Mouse (Mus musculus): ENCODE results near the gene Tekt2. TPM values are rescaled to one million over a fixed set of nuclear protein-coding genes. Genes with fewer than 3 reads are reported as not detected.

Tekt2 gene
- polyA plus RNA-seq, 1 experiment from 2014 or later, result 1.5 TPM

DNA sequence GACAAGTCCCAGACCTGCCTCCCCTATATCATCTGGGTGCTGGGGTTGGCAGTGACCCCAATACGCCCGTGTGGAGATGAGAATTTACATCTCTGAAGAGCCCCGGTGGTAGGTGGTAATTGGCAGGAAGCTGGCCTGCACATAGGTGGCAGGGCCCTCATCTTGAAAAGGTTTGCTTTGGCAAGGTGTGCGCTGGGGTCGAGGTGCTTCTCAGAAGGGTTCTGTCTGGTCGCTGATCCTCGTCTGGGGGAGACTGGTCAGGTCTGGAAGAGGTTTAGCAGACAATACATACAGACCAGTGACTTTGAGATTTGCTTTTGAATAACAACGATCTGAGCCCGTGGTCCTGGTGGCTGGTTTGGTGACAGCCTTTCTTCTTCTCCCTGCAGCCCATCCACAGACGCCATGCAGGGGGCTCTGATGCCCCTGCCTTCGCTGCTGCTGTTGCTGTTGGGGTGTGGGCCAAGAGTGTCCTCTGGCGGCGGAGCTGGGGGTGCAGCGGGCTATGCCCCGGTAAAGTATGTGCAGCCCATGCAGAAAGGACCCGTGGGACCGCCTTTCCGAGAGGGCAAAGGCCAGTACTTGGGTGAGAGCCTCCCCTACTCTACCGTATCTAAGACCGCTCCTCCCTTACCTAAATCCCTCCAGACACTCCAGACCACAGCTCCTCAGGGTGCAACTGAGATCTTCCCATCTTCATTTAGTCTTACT is 16.1 kb downstream of the Tekt2 start:
- H3K36me3 ChIP-seq, result no peaks in the 10 kb centered on the region
- H3K4me2 ChIP-seq, result peak overlapping the region; percentile 58
- peaks cover 24% of the 10 kb centered on the region for H3K4me1 ChIP-seq (replicated peaks)
- 14% methylated on average over 20 of the region's 20 CpGs for WGBS
- ATAC-seq (ENCODE audit: insufficient number of reproducible peaks, low FRiP score), result peak; percentile 48
- H3K4me3 ChIP-seq, result peak overlapping the region; percentile 13; the same call in 1 of the 2 replicates
- no peak overlapping the region for H3K27ac ChIP-seq (ENCODE audit: poor library complexity, severe bottlenecking)
- peaks cover 15% of the 10 kb centered on the region; the same call in 1 of the 2 replicates for H3K27me3 ChIP-seq (replicated peaks)
- 0 out of 2 replicates have a peak overlapping the region, but pooled peaks have one; percentile 20 for H3K9ac ChIP-seq
- H3K9me3 ChIP-seq (replicated peaks), result peaks cover 4% of the 10 kb centered on the region

DNA sequence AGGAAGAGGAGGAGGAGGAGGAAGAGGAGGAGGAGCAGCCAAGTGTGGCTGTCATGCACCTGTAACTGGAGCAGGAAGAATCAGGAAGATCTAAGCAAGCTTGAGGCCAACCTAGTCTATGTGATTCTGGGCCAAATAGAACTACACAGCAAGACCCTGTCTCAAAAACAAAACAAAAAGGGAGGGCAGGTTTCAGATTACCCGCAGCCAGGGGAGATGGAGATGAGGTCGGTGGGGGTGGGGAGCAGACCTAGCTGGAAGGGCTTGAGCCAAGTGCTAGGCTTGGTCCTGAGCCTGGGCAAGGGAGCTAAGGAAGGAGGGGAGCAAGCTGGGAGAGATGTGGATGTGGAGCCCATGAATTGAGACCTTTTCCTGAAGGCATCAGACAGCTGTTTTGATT is 18.7 kb downstream of the Tekt2 start:
- Histone ChIP-seq H3K9ac (no peak overlapping the region), H3K27ac (ENCODE audit: poor library complexity, severe bottlenecking) (no peak overlapping the region), H3K4me1 (replicated peaks) (peaks cover 12% of the 10 kb centered on the region), H3K4me3 (no peak overlapping the region), H3K27me3 (replicated peaks) (peaks cover 37% of the 10 kb centered on the region), H3K4me2 (no peak overlapping the region), H3K9me3 (replicated peaks) (peaks cover 4% of the 10 kb centered on the region), H3K36me3 (no peaks in the 10 kb centered on the region)
- WGBS, result 10% methylated on average over 2 of the region's 2 CpGs
- no peak for ATAC-seq (ENCODE audit: insufficient number of reproducible peaks, low FRiP score)

DNA sequence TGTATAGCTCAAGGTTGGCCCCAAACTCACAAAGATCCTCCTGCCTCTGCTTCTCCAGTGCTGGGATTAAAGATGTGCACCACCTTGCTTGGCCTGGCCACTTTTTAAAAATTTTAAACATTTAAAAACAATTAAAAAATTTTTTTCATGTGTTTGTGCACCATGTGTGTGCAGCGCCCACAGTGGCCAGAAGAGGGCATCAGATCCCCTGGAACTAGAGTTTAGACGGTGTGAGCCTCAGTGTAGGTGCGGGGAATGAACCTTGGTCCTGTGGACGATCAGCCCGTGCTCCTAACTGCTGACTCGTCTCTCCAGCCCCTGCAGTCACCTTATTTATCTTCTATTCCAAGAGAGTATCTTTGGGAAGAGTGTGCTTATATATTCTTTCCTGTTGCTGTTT is 19.4 kb downstream of the Tekt2 start:
- H3K27ac ChIP-seq (ENCODE audit: poor library complexity, severe bottlenecking), result no peak overlapping the region
- no peak overlapping the region for H3K4me3 ChIP-seq
- no peak overlapping the region for H3K4me2 ChIP-seq
- 86% methylated on average over 6 of the region's 6 CpGs for WGBS
- H3K9me3 ChIP-seq (replicated peaks), result peaks cover 4% of the 10 kb centered on the region
- no peak for ATAC-seq (ENCODE audit: insufficient number of reproducible peaks, low FRiP score)
- H3K9ac ChIP-seq, result no peak overlapping the region
- no peaks in the 10 kb centered on the region for H3K36me3 ChIP-seq
- peaks cover 45% of the 10 kb centered on the region for H3K27me3 ChIP-seq (replicated peaks)
- peaks cover 20% of the 10 kb centered on the region for H3K4me1 ChIP-seq (replicated peaks)

DNA sequence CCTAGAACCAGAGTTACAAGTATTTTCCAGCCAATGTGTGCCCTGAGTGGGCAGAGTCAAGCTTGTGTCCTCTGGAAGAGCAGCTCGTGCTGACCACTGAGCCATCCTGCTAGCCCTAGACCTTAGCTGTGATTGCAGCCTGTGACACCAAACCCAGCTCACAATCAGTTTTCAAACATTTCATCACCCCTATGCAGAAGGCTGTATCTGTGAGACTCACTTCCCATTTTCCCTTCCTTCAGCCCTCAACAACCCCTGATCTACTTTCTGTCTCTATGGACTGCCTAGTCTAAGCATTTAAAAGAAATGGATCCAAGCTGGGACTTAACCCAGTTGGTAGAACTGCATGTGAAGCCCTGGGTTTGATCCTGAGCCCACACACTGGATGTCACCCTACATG is 20.1 kb downstream of the Tekt2 start:
- Histone ChIP-seq H3K4me2 (no peak overlapping the region), H3K36me3 (no peaks in the 10 kb centered on the region), H3K27ac (ENCODE audit: poor library complexity, severe bottlenecking) (no peak overlapping the region), H3K4me3 (no peak overlapping the region), H3K9ac (no peak overlapping the region), H3K4me1 (replicated peaks) (peaks cover 26% of the 10 kb centered on the region), H3K9me3 (replicated peaks) (peaks cover 4% of the 10 kb centered on the region), H3K27me3 (replicated peaks) (peaks cover 51% of the 10 kb centered on the region)
- WGBS, result 90% methylated on average over 1 of the region's 1 CpGs
- ATAC-seq (ENCODE audit: insufficient number of reproducible peaks, low FRiP score), result no peak

DNA sequence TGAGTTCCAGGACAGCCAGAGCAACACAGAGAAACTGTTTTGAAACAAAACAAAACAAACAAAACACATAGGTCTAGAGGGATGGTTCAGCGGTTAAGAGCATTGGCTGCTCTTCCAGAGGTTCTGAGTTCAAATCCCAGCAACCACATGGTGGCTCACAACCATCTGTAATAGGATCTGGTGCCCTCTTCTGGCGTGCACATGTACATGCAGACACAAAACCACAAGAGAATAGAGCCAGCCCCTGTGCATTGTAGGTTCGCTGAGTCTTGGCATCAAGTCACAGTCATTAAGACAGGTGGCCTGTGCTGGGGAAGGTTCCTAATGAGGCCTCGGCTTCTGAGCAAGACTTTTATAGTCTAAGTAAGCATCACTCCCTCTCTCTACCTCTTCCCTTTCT is 21.6 kb downstream of the Tekt2 start:
- 62% methylated on average over 4 of the region's 4 CpGs for WGBS
- peaks cover 4% of the 10 kb centered on the region for H3K9me3 ChIP-seq (replicated peaks)
- no peaks in the 10 kb centered on the region for H3K36me3 ChIP-seq
- H3K4me2 ChIP-seq, result no peak overlapping the region
- peaks cover 17% of the 10 kb centered on the region for H3K4me1 ChIP-seq (replicated peaks)
- peaks cover 56% of the 10 kb centered on the region for H3K27me3 ChIP-seq (replicated peaks)
- H3K4me3 ChIP-seq, result no peak overlapping the region
- no peak for ATAC-seq (ENCODE audit: insufficient number of reproducible peaks, low FRiP score)
- H3K27ac ChIP-seq (ENCODE audit: poor library complexity, severe bottlenecking), result no peak overlapping the region
- H3K9ac ChIP-seq, result no peak overlapping the region

DNA sequence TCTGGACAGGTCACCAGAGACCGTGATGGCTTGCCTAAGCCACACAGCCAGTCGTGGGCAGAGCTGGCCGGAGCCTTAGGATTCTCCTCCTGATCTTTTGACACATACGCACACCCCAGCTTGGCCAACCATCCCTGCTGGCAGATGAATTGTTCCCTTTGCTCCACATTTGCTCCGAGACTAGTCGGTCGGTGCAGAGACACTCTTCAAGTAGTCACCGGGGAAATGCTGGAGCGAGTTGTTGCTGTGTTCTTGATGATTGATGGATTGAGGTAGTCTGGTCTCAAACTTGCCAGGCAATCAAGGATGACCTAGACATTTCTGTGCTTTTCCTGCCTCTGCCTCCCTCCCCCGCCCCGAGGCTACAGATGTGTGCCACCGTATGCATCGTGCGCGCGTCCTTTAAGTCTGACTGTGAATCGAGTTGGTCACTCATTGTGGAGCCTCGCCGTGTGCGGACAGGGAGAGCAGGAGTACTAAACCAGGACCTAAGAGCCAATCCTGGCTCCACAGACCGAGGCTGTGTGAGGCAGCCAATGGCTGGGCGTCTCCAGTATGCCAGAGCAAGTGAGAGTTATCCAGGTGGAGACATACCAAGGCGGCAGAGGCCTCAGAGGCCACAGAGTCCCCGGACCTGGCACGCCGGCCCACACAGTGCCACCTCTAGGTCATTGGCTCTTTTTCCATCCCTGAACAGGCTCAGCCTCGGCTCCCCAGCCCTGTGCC is 23.7 kb downstream of the Tekt2 start:
- peaks cover 70% of the 10 kb centered on the region for H3K27me3 ChIP-seq (replicated peaks)
- H3K4me2 ChIP-seq, result peak overlapping the region; percentile 66
- H3K27ac ChIP-seq (ENCODE audit: poor library complexity, severe bottlenecking), result no peak overlapping the region
- peak overlapping the region; percentile 6; the same call in 1 of the 2 replicates for H3K9ac ChIP-seq
- H3K36me3 ChIP-seq, result no peaks in the 10 kb centered on the region
- WGBS, result 4% methylated on average over 27 of the region's 27 CpGs
- no peak for ATAC-seq (ENCODE audit: insufficient number of reproducible peaks, low FRiP score)
- H3K4me1 ChIP-seq (replicated peaks), result peaks cover 25% of the 10 kb centered on the region
- peak overlapping the region; percentile 37 for H3K4me3 ChIP-seq
- peaks cover 4% of the 10 kb centered on the region for H3K9me3 ChIP-seq (replicated peaks)

DNA sequence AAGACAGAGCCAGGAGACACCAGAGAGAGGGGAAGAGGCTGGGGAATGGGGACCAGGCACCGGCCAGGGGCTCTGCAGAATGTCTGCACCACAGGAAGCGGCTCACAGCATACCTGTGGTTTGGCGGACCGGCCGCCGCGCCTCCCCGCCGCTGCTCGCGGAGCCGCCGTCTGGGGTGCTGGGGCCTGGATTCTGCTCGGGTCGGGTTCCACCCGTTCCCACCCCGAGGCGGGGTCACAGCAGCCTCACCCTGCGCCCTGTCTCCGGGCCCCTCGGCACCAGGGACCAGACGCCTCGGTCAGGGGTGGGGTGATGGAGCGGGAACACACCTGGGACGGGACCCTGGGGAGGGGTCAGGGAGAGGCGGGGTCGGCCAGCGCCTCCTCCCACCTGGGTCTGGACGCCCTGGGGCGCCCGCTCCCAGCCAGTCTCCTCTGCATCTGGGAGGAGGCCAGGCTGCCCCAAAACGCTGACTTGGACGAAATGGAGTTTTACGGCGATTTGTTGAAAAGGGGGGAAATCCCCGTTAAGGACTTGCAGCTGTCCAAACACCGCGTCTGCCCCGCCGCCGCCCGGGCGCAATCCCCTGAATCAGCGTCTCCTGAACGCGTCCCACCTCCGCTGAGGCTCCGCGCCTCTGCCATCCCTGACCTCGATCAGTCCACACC is 24.4 kb downstream of the Tekt2 start:
- Histone ChIP-seq H3K36me3 (no peaks in the 10 kb centered on the region), H3K27ac (ENCODE audit: poor library complexity, severe bottlenecking) (no peak overlapping the region), H3K27me3 (replicated peaks) (peaks cover 73% of the 10 kb centered on the region), H3K9ac (peak overlapping the region; percentile 27; the same call in 1 of the 2 replicates), H3K4me1 (replicated peaks) (peaks cover 31% of the 10 kb centered on the region), H3K4me3 (peak overlapping the region; percentile 37), H3K4me2 (peak overlapping the region; percentile 66), H3K9me3 (replicated peaks) (peaks cover 3% of the 10 kb centered on the region)
- no peak for ATAC-seq (ENCODE audit: insufficient number of reproducible peaks, low FRiP score)
- WGBS, result under 1% methylated on average over 46 of the region's 50 CpGs

DNA sequence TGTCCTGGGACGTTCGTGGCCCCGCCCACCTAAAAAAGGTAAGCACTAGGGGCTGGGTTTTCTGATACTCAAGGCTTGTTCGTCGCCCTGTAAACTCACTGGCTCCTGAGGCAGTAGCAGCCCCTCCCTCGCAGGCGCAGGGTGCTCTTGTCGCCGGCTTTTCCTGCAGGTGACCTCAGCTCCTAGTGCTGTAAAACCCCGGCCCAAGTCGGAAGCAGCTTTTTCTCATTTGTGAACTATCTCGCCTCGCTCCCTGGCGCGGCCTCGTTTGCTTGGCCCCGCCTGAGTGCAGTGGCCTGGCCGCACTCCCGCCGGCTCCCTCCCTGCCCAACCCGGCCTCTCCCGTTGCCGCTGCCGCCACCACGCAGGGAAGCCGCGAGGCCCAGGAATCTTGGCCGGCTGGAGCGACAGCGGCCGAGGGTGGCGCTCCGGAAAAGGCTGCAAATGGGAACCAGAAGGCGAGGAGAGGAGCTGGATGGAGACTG is 28.8 kb downstream of the Tekt2 start:
- Histone ChIP-seq H3K9ac (peak overlapping the region; percentile 63), H3K27me3 (replicated peaks) (peaks cover 62% of the 10 kb centered on the region), H3K4me1 (replicated peaks) (peaks cover 27% of the 10 kb centered on the region), H3K9me3 (replicated peaks) (no peaks in the 10 kb centered on the region), H3K4me2 (peak overlapping the region; percentile 70), H3K27ac (ENCODE audit: poor library complexity, severe bottlenecking) (no peak overlapping the region), H3K36me3 (no peaks in the 10 kb centered on the region), H3K4me3 (peak overlapping the region; percentile 28)
- under 1% methylated on average over 34 of the region's 34 CpGs for WGBS
- ATAC-seq (ENCODE audit: insufficient number of reproducible peaks, low FRiP score), result no peak

DNA sequence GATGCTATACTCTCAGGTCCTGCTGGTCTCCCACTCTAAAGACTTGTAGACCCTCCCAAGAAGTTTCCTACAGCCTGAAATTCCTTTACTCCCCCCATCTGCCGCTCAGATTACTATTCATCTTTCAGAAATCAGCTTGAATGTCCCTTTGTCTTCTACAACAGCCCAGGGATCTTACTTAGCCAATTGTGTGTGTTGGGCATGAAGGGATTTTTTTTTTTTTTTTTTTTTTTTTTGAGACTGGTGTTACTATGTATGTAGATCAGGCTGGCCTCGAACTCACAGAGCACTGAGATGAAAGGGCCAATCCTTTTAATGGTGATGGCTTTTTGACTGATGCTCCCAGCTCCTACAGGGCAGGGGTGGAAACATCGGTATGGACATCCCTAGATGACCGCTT is 29.6 kb downstream of the Tekt2 start:
- no peaks in the 10 kb centered on the region for H3K36me3 ChIP-seq
- H3K27ac ChIP-seq (ENCODE audit: poor library complexity, severe bottlenecking), result no peak overlapping the region
- H3K4me1 ChIP-seq (replicated peaks), result peaks cover 24% of the 10 kb centered on the region
- peaks cover 62% of the 10 kb centered on the region for H3K27me3 ChIP-seq (replicated peaks)
- H3K4me2 ChIP-seq, result no peak overlapping the region; the same call in 1 of the 2 replicates
- no peak for ATAC-seq (ENCODE audit: insufficient number of reproducible peaks, low FRiP score)
- H3K9me3 ChIP-seq (replicated peaks), result no peaks in the 10 kb centered on the region
- no peak overlapping the region for H3K4me3 ChIP-seq
- H3K9ac ChIP-seq, result no peak overlapping the region
- 37% methylated on average over 4 of the region's 4 CpGs for WGBS

DNA sequence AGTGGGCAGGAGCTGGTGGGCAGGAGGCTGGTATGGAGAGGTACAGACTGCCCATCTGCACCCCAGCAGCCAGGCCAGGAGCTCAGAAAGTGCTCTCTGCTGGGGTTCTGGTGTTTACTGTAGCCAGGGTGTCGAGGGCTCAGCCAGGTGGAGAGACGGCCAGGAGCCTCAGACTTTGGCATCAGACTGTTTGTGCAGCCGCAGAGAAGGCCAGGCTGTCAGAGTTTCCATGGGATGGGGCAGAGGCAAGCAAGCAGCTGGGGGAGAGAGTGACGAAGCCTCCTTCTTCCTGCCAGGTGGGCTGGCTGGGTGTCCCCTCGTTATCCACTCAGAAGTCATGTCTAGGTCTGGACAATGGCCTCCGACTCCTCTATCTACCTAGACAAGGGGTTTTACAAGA is 30.3 kb downstream of the Tekt2 start:
- Histone ChIP-seq H3K4me2 (no peak overlapping the region), H3K36me3 (no peaks in the 10 kb centered on the region), H3K27me3 (replicated peaks) (peaks cover 62% of the 10 kb centered on the region), H3K27ac (ENCODE audit: poor library complexity, severe bottlenecking) (no peak overlapping the region), H3K9ac (no peak overlapping the region), H3K4me3 (no peak overlapping the region), H3K4me1 (replicated peaks) (peaks cover 19% of the 10 kb centered on the region), H3K9me3 (replicated peaks) (no peaks in the 10 kb centered on the region)
- 62% methylated on average over 6 of the region's 6 CpGs for WGBS
- ATAC-seq (ENCODE audit: insufficient number of reproducible peaks, low FRiP score), result no peak

DNA sequence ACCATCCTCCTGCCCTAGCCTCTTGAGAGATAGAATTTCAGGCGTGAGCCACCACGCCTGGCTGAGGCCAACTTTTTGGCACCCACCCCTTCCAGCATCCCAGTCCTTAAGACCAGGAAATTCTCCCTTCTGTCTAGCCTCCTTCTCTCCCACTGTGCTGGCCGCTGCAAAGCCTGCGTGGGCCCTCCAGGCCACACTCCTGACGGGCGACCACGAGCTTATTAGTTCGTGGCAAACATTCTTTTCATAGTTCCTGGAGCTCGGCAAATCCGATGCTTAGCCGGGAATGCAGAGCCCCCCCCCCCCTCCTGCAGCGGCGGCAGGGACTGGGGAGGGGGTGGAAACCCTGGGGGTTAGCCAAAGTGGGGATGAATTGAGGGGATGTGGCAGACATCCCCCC is 34.3 kb downstream of the Tekt2 start:
- Histone ChIP-seq H3K4me1 (replicated peaks) (peaks cover 24% of the 10 kb centered on the region), H3K4me3 (no peak overlapping the region), H3K9ac (0 out of 2 replicates have a peak overlapping the region, but pooled peaks have one; percentile 13), H3K36me3 (no peaks in the 10 kb centered on the region), H3K27me3 (replicated peaks) (peaks cover 69% of the 10 kb centered on the region), H3K27ac (ENCODE audit: poor library complexity, severe bottlenecking) (no peak overlapping the region), H3K9me3 (replicated peaks) (no peaks in the 10 kb centered on the region), H3K4me2 (no peak overlapping the region)
- WGBS, result 24% methylated on average over 13 of the region's 13 CpGs
- ATAC-seq (ENCODE audit: insufficient number of reproducible peaks, low FRiP score), result no peak

All from heart, embryonic 12.5 days (tissue).